Mouse (Mus musculus) activated CD4-positive, CD25-positive, alpha-beta regulatory T cell, adult 9 weeks (primary cell): Measurements from ENCODE around the gene Vmn1r117. TPM values are rescaled to one million over a fixed set of nuclear protein-coding genes. Genes with fewer than 3 reads are reported as not detected.

Experiments
- polyA plus RNA-seq: library from polyadenylated mRNA; unstranded; fragments of 100-300 nt; shearing (Covaris generic); gene quantifications from one replicate; pipeline ENCODE4 v1.2.1, GENCODE M21; 2017

Gene Vmn1r117
- not detected for polyA plus RNA-seq

DNA sequence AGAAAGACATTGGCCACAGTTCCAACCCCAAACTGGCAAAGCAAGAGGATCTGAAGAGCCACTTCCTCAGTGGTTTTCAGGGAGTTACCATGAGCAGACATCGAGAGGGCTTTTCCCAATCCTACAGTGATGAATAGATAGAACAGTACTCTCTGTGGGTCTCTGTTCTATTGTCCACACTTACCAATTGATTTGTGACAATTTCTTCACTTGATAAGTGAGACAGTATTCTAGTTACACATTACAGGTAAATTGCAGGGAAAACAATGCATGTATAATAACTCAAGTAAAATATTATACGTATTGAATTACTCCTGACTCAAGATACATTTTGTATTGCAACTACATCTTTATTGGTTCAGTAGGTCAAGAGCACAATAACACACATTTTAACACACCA lies at the start of gene Vmn1r117:
Gene Vmn1r117 (minus strand): TSS at position 101 of the 400 bp plus-strand sequence.

GRCm38 (mm10) chr7:20912247-20912646 lies 28.3 kb upstream of the Vmn1r117 start, which contains the start of gene Vmn1r118:
TSS of gene Vmn1r118 (minus strand) at chr7:20912347.

GRCm38 (mm10) chr7:20871956-20872355 lies 12.0 kb downstream of the Vmn1r117 start, which contains the start of gene Vmn1r116:
TSS of gene Vmn1r116 (plus strand) at chr7:20872256.

GRCm38 (mm10) chr7:20844885-20845284 lies 39.0 kb downstream of the Vmn1r117 start, which contains the start of gene Vmn1r115:
TSS of gene Vmn1r115 (minus strand) at chr7:20844985.

Other genes with a start within 250 kb of the Vmn1r117 start
- gene Vmn1r107, start 215.2 kb downstream of the Vmn1r117 start, polyA plus RNA-seq = not detected
- not detected for gene Vmn1r111, start 180.9 kb downstream of the Vmn1r117 start, polyA plus RNA-seq
- not detected for gene Gm10668, start 153.5 kb downstream of the Vmn1r117 start, polyA plus RNA-seq
- not detected for gene Vmn1r112, start 112.9 kb downstream of the Vmn1r117 start, polyA plus RNA-seq
- gene Vmn1r113, start 96.8 kb downstream of the Vmn1r117 start, polyA plus RNA-seq = not detected
- gene Vmn1r114, start 71.9 kb downstream of the Vmn1r117 start, polyA plus RNA-seq = not detected
- gene Vmn1r115, start 39.1 kb downstream of the Vmn1r117 start, polyA plus RNA-seq = not detected
- gene Vmn1r116, start 11.9 kb downstream of the Vmn1r117 start, polyA plus RNA-seq = not detected
- gene Vmn1r118, start 28.2 kb upstream of the Vmn1r117 start, polyA plus RNA-seq = not detected
- gene Vmn1r119, start 128.3 kb upstream of the Vmn1r117 start, polyA plus RNA-seq = not detected
- gene Vmn1r120, start 169.7 kb upstream of the Vmn1r117 start, polyA plus RNA-seq = not detected
- gene Vmn1r121, start 214.4 kb upstream of the Vmn1r117 start, polyA plus RNA-seq = not detected